Mouse (Mus musculus) G1E-ER4 (cell line): ENCODE data around the gene Basp1. TPM values are rescaled to one million over a fixed set of nuclear protein-coding genes. Genes with fewer than 3 reads are reported as not detected.

Source experiments
- GATA1 ChIP-seq: IDR thresholded peaks from one replicate; pipeline ENCODE4 v1.8.0; 2012; ENCODE audit warnings: low read length, inconsistent platforms
- polyA plus RNA-seq: library from polyadenylated mRNA; stranded (reverse); fragments of >175 nt; gene quantifications from 2 replicates; pipeline ENCODE4 v1.2.3, GENCODE M21; 2012

Basp1 gene
- polyA plus RNA-seq, 1 experiment, result not detected

- TF ChIP-seq GATA1, result no peak
These were observed 21.0 kb downstream of the Basp1 start for GRCm38 (mm10) chr15:25392525-25393099.

- no peak for TF ChIP-seq GATA1
These were observed 22.4 kb downstream of the Basp1 start for GRCm38 (mm10) chr15:25391210-25391609.

- no peak for TF ChIP-seq GATA1
These were observed 26.0 kb downstream of the Basp1 start for GRCm38 (mm10) chr15:25387572-25387971.

DNA sequence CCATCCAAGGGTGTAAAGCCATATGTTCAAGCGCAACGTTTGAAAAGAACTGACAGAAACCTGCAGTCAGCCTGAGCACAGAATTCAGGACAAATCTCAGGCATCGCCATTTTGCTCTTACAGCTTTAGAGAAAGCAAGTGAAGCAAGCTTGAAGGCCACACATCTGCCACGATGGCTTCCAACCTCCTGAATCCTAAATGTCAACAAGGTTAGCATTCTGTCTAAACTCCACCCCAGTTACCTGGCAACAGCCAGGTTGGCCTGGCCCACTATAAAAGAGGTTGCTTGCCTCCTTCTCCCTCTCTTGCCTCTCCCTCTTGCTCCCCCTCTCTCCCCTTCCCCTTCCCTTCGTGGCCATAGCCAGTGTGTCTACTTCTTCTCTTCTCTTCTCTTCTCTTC lies 33.5 kb downstream of the Basp1 start:
- no peak for TF ChIP-seq GATA1

DNA sequence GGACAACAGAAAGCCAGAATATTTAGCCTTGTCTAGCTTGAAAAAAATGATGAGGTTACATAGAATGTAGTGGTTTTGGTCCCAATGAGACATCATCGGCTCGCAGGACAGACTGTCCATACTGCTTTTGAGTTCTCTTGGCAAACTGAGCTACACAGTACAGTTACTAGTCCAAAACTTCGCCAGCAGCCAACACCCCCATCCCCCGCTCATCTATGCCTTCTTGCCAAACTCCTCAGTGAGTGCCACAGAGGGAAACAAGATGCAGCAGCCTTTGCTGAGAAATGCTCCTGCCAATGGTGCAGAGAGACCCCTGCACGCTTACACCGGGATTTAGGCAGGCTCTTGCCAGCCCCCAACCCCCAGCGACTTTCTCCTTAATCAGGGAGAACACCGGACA lies 34.9 kb downstream of the Basp1 start:
- no peak for TF ChIP-seq GATA1

DNA sequence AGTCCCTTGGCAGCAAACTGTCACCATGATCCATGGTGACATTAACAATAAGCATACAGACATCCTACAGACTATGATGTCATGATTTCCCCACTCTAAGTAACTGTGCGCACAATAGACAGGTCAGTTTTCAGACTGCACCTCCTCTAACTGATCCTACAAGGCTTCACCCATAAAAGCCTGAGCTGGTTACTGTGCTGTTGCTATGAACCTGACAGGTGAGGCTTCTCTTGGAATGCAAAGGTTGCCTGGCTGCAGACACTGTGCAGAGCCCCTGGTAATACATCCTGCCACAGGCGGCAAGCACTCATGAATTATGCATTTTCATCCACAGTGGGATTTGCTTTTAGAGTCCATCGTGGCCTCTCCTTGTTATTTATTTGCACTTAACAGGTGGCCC lies 36.6 kb downstream of the Basp1 start:
- no peak for TF ChIP-seq GATA1

DNA sequence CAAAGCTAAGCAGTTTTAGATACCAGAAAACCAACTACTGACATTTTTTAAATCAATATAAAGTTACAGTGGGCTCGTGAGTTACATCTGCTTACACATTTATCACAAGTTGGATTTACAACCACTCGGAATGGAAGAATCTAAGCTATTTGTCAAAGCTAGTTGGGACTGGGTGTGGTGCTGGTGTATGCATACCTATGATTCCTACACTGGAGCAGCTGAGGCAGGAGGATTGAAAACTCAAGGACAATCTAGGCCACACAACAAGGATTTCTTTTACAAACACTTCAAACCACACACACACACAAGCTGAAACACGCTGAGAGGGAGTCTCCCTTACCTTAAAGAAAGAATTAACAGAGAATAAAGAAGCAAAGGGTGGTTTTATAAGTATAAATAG lies 40.1 kb downstream of the Basp1 start:
- no peak for TF ChIP-seq GATA1

- TF ChIP-seq GATA1, result no peak
These were observed 44.0 kb downstream of the Basp1 start for GRCm38 (mm10) chr15:25369522-25369921.

GRCm38 (mm10) chr15:25365503-25365902 lies 48.1 kb downstream of the Basp1 start:
- TF ChIP-seq GATA1, result no peak

- no peak for TF ChIP-seq GATA1
These were observed 48.6 kb downstream of the Basp1 start for GRCm38 (mm10) chr15:25364819-25365463.

DNA sequence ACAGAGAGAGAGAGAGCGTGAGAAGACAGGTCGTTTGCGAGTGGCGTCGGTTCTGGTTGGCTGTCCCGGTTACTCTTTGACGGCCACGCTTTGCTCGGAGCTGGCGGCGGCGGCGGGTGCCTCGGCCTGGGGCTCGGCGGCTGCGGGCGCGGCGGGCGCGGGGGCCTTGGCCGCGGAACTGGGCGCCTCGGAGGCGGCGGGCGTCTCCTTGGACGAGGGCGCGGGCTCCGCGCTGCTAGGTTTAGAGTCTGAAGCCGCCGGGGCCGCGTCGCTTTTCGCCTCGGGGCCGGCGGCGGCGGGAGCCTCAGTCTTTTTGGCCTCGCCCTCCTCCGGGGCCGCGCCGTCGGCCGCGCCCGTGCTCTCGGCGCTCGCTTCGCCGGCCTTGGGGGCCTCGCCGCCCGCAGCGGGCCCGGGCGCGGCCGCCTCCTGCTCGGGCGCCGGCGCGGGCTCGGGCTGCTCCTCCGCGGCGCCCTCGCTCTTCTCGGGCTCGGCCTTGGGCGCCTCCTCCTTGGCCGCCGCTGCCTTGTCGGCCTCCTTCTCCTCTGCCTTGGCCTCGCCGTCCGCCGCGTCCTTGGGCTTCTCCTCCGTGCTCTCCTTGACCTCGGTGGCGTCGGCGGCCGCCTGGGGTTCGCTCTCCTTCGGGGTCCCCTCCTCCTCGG lies 49.3 kb downstream of the Basp1 start:
- TF ChIP-seq GATA1, result no peak

GRCm38 (mm10) chr15:25363636-25364035 lies 49.9 kb downstream of the Basp1 start:
- TF ChIP-seq GATA1, result no peak

DNA sequence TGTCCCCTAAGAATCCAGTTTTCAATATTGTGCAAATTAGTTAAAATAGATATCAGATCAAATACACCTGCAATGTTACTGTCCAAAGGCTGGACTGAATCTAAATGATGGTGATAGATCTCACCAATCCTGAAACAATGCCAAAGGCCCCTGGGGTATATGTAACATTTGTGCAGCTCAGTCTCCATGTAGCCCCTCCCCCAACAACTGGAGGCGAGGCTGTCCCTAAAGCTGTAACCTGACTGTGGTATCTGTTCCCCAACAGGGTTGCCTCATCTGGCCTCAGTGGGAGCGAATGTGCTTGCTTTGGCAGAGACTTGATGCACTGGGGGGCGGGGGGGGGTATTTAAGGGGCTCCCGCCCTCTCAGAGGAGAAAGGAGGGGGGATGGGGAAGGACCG lies 52.7 kb downstream of the Basp1 start:
- TF ChIP-seq GATA1, result no peak

DNA sequence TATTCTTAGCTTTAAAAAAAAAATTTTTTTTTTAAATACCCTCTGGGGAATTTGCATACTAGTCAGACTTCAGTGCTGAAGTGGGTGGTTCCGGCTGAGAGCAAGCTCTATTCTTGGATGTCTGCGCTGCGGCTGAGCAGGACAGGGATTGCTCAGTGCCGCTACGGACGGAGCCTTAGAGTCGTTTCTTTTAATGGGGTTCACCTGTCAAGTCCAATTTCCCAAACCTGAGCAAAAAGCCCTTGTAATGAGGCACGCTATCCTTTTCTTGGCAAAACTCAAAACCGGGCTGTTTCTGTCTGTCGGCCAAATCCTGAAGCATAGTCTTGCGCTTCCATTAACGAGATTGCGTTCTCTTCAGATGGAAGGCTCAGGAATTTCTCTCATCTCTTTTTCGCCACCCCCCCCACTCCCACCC lies 54.9 kb downstream of the Basp1 start:
- TF ChIP-seq GATA1, result no peak

DNA sequence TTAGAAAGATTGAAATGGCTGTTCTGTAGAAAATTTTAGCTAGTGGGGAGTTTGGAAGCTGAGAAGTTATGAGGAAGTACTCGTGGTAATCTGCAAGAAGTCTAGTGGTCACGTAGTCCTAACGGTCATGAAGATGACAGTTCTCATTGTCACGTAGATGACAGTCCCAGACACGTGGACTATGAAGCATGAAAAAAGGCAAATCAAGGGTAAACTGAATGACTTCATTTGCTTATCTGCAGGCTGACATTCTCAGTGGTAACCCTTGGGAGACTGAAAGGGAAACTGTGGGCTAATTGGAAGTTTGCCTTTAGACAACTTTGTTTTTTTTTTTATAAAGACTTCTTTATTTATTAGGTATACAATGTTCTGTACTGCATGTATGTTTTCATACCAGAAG lies 58.2 kb downstream of the Basp1 start:
- TF ChIP-seq GATA1, result no peak

GRCm38 (mm10) chr15:25354738-25355137 lies 58.8 kb downstream of the Basp1 start:
- TF ChIP-seq GATA1, result no peak

- TF ChIP-seq GATA1, result no peak
These were observed 60.1 kb downstream of the Basp1 start for GRCm38 (mm10) chr15:25353498-25353897.
